Mouse (Mus musculus) frontal cortex, adult 2 months (tissue): ENCODE measurements around the gene Hormad2. TPM values are rescaled to one million over a fixed set of nuclear protein-coding genes. Genes with fewer than 3 reads are reported as not detected.

Source experiments
- DNase-seq, 2 experiments: peaks; one replicate each; pipeline ENCODE4 v3.0.0; 2022; ENCODE audit warnings: low spot score in 1 of 2; ENCODE audit errors: extremely low spot score in 1 of 2
- polyA plus RNA-seq: library from polyadenylated mRNA; depleted of rRNA; stranded (reverse); fragments of >200 nt; gene quantifications from 2 replicates; pipeline ENCODE4 v1.2.3, GENCODE M21; 2012

Gene Hormad2
- polyA plus RNA-seq, 1 experiment = 0.36 TPM

DNA sequence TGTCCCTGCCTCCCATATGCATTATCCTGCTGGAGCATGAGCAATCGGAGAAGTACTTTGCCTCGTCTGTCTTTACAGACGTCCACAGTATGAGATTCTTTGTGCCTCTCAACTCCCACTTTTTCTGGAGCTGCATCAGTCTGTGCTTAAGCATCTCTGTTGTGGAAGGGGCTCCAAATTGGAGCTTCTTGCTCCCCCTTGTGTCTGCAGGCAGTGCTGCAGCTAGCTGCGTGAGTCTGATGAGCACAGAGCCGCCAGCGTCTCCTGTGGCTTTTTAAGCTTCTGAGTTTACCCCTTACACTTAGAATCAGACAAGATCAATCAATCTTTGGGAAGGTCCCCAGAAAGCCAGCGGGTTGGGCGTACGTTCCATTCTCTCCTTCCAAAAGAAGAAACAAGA lies 10.2 kb upstream of the Hormad2 start:
- peak in 1 of 2 experiments; percentile 75 for DNase-seq

DNA sequence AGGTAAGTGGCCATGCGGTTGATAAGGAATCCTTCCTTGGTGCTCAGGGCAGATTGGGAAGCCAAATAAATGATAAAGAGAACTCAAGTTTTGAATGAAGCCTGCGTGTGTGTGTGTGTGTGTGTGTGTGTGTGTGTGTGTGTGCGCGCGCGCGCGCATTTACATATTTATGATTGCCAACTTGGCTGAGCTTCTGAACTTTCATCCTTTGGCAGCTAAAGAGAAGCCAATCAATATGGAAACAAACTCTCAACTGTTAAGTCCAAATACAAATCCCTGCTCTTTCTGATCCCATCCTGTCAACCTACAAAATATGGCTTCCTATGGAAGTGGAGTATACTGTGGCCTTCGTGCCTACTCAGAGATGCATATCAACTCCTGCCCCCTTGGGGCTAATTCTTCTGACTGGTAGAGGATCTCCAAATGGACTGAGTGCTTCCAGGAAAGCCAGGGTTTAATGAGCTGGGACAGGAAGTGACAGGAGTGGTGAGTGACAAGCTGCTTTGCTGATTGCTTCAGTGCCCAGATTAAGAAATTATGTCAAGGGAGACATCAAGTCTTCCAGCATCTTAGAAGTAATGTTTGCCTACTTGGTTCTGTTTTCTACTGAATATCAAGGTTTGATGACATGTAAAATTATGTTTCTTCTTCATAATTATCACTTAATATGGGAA lies 5.4 kb upstream of the Hormad2 start:
- DNase-seq = no peak

DNA sequence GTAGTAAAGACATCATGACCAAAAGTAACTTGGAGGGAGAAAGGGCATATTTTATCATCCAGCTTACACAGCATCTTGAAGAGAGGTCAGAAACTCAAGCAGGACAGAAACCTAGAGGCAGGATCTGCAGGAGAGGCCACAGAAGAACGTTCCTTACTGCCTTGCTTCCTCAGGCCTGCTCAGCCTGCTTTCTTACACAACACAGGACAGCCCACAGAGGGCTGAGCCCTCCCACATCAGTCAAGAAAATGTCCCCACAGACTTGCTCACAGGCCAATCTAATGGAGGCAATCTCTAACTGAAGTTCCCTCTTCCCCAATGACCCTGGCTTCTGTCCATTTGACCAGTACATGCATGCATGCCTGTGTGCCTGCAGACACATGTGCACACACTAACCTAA lies 1.4 kb upstream of the Hormad2 start:
- no peak for DNase-seq

DNA sequence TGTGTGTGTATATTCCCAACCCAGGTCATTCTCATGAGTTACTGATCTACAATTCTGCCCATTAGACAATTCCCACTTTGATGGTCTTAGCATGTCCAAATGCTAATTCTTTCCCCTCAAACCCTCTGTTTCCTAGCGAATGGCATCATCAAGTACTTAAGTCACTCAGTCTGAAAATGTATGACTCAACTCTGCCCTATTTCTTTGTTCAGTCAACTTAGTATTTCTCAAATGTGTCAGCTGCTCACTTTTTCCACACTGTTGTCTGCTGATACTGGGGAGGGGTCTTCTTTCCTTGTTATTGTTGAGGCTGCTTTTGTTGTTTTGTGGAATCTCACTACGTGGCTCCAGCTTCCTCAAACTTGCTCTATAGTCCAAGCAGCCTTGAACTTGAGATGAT lies 2.7 kb downstream of the Hormad2 start:
- DNase-seq = no peak

DNA sequence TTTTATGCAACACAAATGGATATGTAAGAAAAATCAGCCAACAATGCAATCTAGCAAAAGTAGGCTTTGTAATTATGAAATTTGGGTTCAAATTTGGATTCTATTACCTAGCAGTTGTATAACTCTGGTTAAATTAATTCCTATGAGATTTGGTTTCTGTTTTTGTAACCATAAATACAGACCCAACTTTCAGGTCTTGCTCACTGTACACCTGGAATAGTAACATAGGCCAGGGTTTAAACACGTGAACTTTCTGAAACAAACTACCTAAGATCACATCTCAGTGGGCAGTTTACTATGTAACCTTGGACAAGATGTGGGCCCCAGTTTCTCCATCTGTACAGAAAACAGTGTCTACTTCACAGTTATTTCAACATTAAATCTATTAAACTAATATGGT lies 3.6 kb downstream of the Hormad2 start:
- DNase-seq = no peak

DNA sequence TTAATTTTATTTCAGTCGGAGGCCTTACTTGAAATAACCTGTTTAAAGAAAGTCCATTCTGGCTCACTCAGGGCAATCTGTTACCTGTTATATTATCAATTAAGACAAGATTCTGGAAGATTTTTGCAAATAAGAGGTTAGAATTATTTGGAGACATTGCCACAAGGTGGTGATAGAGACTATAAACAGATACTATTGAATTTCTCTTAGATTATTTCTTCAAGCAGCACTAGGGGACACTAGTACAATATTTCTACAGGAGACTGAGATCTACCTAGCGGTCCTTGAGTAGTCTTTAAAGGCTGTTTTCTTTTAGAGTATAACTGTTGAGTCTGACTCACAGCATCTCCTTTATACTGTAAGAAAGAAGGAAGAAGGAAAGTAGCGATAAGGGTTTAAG lies 4.3 kb downstream of the Hormad2 start:
- peak in 1 of 2 experiments; percentile 60 for DNase-seq

DNA sequence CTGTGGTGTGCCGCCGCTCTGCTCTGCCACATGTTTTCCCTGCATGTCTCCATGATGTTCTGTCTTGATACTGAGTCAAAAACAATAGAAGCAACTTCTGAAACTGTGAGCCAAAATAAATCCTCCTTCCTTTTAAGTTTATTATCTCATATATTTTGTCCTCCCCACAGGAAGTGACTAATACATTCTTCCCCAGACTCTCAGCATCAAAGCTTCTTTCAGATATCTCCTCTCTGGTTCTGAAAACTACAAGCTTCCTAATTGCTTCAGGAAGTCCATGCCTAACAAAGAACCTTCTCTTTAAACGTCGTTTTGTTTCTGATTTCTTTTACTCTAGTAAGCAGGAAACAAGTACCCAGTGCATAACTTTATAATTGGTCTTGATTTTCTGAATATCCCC lies 6.4 kb downstream of the Hormad2 start:
- no peak for DNase-seq

DNA sequence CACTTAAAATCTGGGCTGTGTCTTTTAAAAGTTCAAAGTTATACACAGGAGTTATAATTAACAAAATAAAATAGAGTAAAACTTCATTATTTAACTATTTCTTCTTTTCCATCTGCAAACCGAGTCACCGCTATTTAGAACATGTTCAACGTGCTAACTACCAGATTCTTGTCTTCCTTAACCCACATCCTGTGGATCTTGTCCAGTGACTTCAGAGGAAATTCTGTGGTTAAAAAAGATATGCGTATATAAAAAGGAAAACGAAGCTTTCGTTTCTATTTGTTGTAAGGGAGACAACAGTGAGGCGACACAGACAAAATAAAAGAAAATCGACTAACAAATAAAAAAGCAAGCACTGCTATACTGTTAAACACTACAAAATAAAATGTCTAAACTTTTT lies 17.1 kb downstream of the Hormad2 start:
- DNase-seq = no peak

DNA sequence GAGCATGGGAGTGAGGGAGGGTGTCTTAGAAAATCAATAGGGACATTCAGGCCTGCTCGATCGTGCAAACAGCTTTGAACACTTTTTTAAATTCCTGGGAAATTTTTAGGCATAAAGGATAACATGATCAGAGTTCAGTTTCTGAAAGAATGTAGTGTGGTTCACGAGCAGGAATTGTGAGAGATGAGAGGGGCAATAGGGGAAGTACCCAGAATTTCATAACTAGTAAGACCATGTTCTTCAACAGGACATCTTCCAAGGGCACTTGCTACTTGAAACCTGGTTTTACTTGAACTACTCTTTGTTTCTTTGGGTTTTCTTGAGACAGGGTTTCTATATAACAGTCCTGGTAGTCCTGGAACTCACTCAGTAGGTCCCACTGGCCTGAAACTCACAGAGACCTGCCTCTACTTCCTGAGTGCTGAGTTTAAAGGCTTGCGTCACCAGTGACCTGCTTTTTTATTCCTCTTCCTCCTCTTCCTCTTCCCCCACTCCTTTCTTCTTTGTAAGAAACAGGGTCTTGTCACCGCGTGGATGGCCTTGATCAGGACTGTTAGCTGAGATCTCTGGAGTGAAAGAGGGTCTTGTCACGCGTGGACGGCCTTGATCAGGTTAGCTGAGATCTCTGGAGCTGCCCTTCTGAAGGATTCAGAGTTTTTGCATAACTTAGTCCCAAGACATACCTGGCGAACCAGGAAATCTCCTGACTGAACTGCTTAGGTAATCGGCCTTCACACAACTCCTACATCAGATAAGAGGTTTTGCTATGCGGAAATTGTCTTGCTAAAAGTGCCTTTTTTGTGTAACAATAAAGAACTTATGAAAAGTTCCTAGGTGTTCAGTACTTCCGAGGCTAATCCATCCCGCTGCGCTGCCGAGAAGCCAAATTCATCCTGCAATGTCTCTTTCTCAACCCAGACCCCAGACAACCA lies 18.1 kb downstream of the Hormad2 start:
- no peak for DNase-seq

DNA sequence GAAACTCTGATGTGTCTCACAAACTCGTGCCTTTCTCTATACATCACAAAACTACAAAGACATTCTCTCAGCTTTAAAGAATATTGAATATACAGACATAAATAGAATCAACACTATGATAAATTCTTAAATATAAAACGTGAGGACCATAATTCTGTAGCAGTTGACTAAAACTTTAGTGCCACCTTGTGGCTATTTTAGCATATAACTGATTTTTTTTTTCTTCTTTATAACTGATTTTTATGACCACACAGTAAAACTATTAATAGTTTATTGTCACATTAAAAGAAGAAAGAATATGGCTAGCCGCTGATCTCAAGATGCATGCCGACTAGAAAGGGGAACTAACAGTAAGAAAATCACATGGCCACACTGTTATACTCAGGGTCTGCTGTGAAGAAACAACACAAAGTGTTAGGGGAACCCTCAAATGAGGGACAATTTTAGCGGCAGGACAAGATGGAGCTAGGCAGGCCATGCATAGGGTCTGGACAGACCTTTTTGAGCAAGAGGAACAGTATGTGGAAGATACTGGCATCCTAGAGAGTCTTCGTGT lies 18.9 kb downstream of the Hormad2 start:
- peak in 1 of 2 experiments; percentile 49 for DNase-seq

DNA sequence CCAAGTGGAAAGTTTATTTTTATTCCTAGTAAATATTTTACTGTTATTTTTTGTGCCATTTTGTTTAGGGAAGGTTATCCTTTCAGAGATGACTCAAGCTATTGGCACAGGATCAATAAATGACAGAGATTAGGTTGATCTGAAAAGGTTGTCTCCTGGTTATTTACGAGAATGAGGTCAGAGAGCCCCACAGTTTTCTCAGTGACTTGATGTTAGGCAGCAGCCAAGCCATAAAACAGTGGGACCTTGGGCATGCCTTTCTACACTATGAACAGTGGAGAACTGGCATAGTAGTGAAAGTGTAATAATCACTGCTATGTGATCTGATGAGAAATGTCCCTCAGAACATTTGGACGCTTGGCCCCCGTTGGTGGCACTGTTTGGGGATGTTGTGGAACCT lies 22.9 kb downstream of the Hormad2 start:
- no peak for DNase-seq

DNA sequence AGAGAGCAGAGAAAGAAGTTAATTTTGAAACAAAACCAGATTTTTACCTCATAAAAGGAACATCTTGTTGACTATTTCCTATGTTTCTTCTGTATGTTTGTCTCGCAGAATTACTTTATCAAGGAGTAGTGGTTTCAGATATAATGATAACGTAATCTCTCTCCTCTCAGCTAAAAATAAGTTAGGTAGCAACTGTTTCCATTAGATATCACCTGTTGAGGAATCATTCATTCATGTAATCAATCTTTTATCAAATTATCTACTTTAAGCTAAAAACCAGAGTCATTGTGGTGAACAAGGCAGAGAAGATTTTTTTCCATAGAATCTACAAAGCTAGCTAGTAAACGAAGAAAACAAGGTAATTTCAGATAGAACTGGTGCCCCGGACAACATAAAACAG lies 28.6 kb downstream of the Hormad2 start:
- no peak for DNase-seq

DNA sequence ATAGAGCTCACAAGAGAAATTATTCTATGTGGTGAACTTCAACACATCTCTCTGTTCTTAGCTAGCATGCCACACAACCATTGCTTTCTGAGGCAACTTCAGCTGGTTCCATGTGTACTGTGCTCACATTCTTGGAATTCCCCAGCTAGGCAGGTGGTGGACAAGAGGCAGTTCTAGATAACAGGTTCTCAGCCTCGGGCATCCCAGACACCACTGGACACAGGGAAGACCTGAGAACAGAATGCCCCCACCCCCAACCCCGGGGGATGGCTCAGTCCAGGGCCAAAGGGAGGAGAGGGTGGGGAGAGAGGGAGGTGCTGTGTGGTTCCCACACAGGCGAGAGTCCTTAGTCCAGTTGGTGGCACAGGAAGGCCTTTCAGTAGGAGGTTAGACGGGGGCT lies 36.6 kb downstream of the Hormad2 start:
- no peak for DNase-seq

DNA sequence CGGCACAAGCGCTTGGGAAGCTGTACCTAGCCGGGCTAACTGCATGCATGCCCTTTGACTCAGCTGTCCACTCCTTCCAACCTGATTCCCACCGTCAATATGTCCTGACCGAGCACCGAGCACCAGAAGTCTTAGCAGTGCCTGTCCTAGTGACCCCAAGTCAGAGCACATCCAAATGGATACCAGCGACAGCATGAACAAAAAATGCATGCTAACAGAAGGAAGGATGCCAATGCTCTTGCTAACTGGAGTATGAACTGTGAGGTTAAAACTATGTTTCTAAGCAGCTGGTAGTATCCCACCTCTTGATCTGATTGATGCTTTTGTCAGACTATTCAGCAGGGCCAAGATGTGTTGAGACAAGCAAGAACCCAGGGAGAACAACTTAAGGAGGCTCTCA lies 37.5 kb downstream of the Hormad2 start:
- DNase-seq = no peak

DNA sequence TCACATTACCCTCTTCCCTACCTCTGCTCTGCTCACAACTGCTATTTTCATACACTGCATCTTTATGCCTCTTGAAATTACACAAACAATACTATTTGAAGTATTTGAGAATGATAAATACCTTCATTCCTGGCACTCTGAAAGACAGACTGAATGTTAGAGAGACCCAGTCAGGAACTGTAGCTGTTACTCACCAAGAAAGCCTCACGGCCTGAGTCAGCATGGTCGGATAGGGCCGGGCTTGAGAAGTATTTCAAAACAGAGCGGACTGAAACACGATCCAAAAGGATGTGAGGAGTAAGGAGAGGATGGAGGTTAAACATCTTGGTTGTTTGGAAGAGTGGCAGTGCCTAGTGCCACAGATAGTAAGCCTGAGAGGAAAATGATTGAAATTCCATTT lies 39.7 kb downstream of the Hormad2 start:
- DNase-seq = no peak

DNA sequence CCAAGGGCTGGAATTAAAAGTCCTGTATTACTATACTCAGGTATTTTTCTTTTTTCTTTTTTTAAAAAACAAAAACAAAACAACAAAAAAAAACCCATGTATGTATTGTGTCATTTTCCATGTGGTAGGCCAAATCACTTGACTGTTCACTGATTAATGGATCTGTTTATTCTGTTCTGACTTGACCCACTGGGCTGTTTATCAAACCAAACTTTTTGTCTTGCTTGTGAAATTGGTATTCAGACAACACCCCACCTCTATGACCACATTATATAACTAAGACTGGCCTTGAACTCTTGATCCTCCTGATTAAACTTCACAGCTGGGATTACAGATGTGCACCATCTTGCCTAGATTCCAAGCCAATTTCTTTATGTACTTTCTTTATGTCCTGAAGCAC lies 46.7 kb downstream of the Hormad2 start:
- DNase-seq = no peak

DNA sequence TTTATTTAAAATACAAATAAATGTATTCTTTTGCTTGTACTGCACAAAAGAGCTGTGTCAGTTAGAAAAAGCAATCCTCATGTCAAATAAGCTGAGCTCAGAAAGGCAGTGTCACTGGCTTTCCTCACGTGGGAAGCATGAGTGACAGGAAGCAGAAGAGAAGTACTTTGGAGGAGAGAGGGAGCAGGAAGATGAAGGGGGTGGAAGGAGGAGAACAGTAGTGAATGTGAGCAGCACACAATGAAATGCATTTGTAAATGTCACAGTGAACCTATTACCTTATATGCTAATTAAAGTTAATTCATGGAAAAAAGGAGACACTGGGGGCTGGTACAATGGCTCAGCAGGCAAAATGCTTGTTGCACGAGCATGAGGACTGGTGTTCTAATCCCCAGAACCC lies 52.9 kb downstream of the Hormad2 start:
- no peak for DNase-seq

DNA sequence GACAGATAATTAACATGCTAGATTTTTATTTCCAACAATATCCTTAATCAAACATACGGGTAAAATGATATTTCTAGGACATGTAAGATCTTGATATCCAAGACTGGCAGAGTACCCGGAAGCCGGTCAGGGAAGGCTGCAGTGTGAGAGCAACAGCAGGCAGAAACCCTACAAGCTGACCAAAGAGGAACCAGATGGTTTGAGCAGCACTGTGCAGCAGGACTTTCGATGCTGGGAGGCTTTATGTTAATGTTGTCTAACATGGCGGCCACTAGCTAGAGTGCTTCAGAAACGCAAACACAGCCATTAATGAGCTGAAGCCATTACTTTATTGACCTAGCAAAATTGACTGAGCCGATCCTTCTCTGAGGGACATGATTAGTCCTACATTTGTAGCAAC lies 58.6 kb downstream of the Hormad2 start:
- DNase-seq = no peak

DNA sequence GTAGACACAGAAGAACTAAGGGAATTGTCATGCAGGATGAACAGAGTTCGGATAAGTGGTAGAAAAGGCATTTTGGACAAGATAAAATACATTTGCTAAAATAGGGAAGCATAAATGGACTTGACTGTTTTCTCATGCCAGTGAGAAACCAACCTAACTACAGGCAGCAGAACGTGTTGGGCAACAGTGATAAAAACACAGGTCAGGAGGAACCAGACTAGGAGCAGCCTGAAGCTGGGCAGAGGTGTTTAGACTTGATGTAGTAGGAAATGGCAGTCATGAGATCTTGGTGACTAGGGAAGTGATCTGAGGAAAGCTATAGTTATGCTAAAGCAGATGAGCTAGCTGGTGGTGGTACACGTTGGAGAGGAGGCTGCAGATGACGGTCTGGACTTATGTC lies 61.0 kb downstream of the Hormad2 start:
- DNase-seq = no peak

DNA sequence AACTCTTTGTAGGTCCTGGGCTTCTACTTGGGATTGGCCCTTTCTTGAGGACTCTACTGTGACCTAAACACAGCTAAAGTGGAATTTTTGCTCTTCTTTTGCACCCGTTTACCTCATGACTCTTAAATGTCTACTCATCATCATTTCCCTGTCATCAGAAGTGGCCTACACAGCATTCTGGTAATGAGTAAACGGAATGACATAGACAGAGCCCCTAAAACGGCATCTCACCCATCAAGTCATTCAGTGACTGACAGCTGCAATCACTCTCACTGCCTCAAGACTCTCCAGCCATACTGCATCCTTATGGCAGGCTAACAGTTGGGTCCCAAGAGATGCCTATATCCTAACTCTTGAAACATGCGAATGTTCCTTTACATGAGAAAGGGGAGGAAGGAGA lies 74.5 kb downstream of the Hormad2 start:
- DNase-seq = no peak

DNA sequence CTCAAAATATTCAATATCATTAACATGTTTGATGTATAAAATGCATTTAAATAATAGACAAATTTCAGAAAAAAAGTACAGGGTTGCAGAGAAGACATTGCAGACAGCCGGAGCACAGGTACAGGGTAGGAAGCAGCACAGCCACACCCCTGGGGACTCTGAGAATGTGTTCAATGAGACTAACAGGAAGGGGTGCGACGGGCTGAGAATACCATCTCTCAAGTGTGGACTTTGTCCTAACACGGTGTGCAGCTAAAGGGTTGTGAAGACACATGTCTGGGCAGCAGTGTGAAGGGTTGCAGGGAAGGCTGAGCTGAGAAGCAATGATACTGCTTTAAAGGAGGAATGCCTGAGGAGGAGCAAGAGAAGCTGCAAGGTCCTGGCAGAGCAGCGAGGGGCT lies 85.5 kb downstream of the Hormad2 start:
- no peak for DNase-seq

DNA sequence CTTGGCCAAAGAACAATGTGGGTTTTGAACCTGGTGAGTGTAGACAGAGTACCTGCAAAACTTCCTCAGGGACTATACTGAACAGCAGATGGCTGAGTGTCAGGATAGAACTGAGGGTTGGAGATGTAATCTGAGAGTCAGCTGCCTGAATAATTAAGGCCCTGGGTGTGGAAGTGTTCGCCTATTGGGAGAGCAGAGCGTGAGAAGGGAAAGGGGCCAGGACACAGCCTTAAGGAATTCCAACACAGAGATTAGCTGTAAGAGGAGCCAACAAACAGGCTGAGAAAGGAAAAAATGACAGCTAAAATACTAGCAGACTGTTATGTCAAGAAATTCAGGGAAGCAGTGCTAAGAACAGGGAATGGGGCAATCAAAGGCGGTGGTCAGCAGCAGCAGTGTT lies 88.3 kb downstream of the Hormad2 start:
- no peak for DNase-seq
